Mouse (Mus musculus): ENCODE results near the gene Gm10197. TPM values are rescaled to one million over a fixed set of nuclear protein-coding genes. Genes with fewer than 3 reads are reported as not detected.

Gm10197 gene
- polyA plus RNA-seq, 1 experiment from 2014 or later, result not detected

GRCm38 (mm10) chr19:53373570-53373969 is 2.0 kb upstream of the Gm10197 start:
- WGBS, result 92% methylated on average over 2 of the region's 2 CpGs
- Histone ChIP-seq H3K27me3 (ENCODE audit: control insufficient read depth, insufficient read depth, low read length) (no peaks in the 10 kb centered on the region), H3K9me3 (ENCODE audit: control insufficient read depth, low read length) (no peaks in the 10 kb centered on the region), H3K4me3 (ENCODE audit: low read depth, low read length) (no peak overlapping the region), H3K4me1 (replicated peaks; ENCODE audit: control insufficient read depth, insufficient read depth, low read length) (no peaks in the 10 kb centered on the region), H3K27ac (ENCODE audit: low read depth, low read length) (no peak overlapping the region), H3K36me3 (ENCODE audit: control insufficient read depth, insufficient read depth, low read length) (no peaks in the 10 kb centered on the region; the same call in 1 of the 2 replicates), H3K9ac (ENCODE audit: low read length) (no peak overlapping the region), H3K4me2 (ENCODE audit: low read depth, low read length, severe bottlenecking) (no peak overlapping the region)
- DNase-seq (ENCODE audit: low spot score), result no peak
- no peak for ATAC-seq (replicated peaks; ENCODE audit: low FRiP score)

- Histone ChIP-seq H3K9me3 (ENCODE audit: control insufficient read depth, low read length) (no peaks in the 10 kb centered on the region), H3K4me1 (replicated peaks; ENCODE audit: control insufficient read depth, insufficient read depth, low read length) (no peaks in the 10 kb centered on the region), H3K27me3 (ENCODE audit: control insufficient read depth, insufficient read depth, low read length) (no peaks in the 10 kb centered on the region), H3K9ac (ENCODE audit: low read length) (no peak overlapping the region), H3K36me3 (ENCODE audit: control insufficient read depth, insufficient read depth, low read length) (no peaks in the 10 kb centered on the region; the same call in 1 of the 2 replicates), H3K4me2 (ENCODE audit: low read depth, low read length, severe bottlenecking) (no peak overlapping the region), H3K27ac (ENCODE audit: low read depth, low read length) (no peak overlapping the region), H3K4me3 (ENCODE audit: low read depth, low read length) (no peak overlapping the region)
- WGBS, result 83% methylated on average over 15 of the region's 15 CpGs
- DNase-seq (ENCODE audit: low spot score), result no peak
- no peak; the same call in 1 of the 2 replicates for ATAC-seq (replicated peaks; ENCODE audit: low FRiP score)
These were observed 1.3 kb downstream of the Gm10197 start for GRCm38 (mm10) chr19:53370233-53370632.

GRCm38 (mm10) chr19:53369469-53370043 is 2.0 kb downstream of the Gm10197 start:
- Histone ChIP-seq H3K36me3 (ENCODE audit: control insufficient read depth, insufficient read depth, low read length) (no peaks in the 10 kb centered on the region; the same call in 1 of the 2 replicates), H3K9me3 (ENCODE audit: control insufficient read depth, low read length) (no peaks in the 10 kb centered on the region), H3K4me2 (ENCODE audit: low read depth, low read length, severe bottlenecking) (no peak overlapping the region), H3K27me3 (ENCODE audit: control insufficient read depth, insufficient read depth, low read length) (no peaks in the 10 kb centered on the region), H3K27ac (ENCODE audit: low read depth, low read length) (no peak overlapping the region), H3K4me3 (ENCODE audit: low read depth, low read length) (no peak overlapping the region), H3K9ac (ENCODE audit: low read length) (no peak overlapping the region), H3K4me1 (replicated peaks; ENCODE audit: control insufficient read depth, insufficient read depth, low read length) (no peaks in the 10 kb centered on the region)
- 0 out of 2 replicates have a peak, but pooled peaks have one; percentile 53 for ATAC-seq (replicated peaks; ENCODE audit: low FRiP score)
- 38% methylated on average over 14 of the region's 14 CpGs for WGBS
- peak; percentile 85 for DNase-seq (ENCODE audit: low spot score)

GRCm38 (mm10) chr19:53366881-53367280 is 4.7 kb downstream of the Gm10197 start:
- WGBS, result 85% methylated on average over 7 of the region's 7 CpGs
- no peak overlapping the region for H3K4me2 ChIP-seq (ENCODE audit: low read depth, low read length, severe bottlenecking)
- ATAC-seq (replicated peaks; ENCODE audit: low FRiP score), result no peak

GRCm38 (mm10) chr19:53366057-53366775 is 5.3 kb downstream of the Gm10197 start:
- 84% methylated on average over 11 of the region's 11 CpGs for WGBS
- H3K27me3 ChIP-seq (ENCODE audit: control insufficient read depth, insufficient read depth, low read length), result no peaks in the 10 kb centered on the region
- no peak overlapping the region for H3K9ac ChIP-seq (ENCODE audit: low read length)
- H3K27ac ChIP-seq (ENCODE audit: low read depth, low read length), result no peak overlapping the region
- ATAC-seq (replicated peaks; ENCODE audit: low FRiP score) (no peak), DNase-seq (ENCODE audit: low spot score) (no peak)
- H3K4me1 ChIP-seq (replicated peaks; ENCODE audit: control insufficient read depth, insufficient read depth, low read length), result no peaks in the 10 kb centered on the region
- H3K4me3 ChIP-seq (ENCODE audit: low read depth, low read length), result no peak overlapping the region
- H3K4me2 ChIP-seq (ENCODE audit: low read depth, low read length, severe bottlenecking), result no peak overlapping the region
- no peaks in the 10 kb centered on the region for H3K9me3 ChIP-seq (ENCODE audit: control insufficient read depth, low read length)
- no peaks in the 10 kb centered on the region; the same call in 1 of the 2 replicates for H3K36me3 ChIP-seq (ENCODE audit: control insufficient read depth, insufficient read depth, low read length)

More at GRCm38 (mm10) chr19:53366881-53367280, 4.7 kb downstream of the Gm10197 start:
- no peak overlapping the region for H3K9ac ChIP-seq (ENCODE audit: low read length)
- H3K36me3 ChIP-seq (ENCODE audit: control insufficient read depth, insufficient read depth, low read length), result no peaks in the 10 kb centered on the region; the same call in 1 of the 2 replicates
- no peak overlapping the region for H3K4me3 ChIP-seq (ENCODE audit: low read depth, low read length)
- no peak overlapping the region for H3K27ac ChIP-seq (ENCODE audit: low read depth, low read length)
- no peaks in the 10 kb centered on the region for H3K9me3 ChIP-seq (ENCODE audit: control insufficient read depth, low read length)
- DNase-seq (ENCODE audit: low spot score), result no peak
- H3K4me1 ChIP-seq (replicated peaks; ENCODE audit: control insufficient read depth, insufficient read depth, low read length), result no peaks in the 10 kb centered on the region
- no peaks in the 10 kb centered on the region for H3K27me3 ChIP-seq (ENCODE audit: control insufficient read depth, insufficient read depth, low read length)

- H3K4me2 ChIP-seq (ENCODE audit: low read depth, low read length, severe bottlenecking), result no peak overlapping the region
- no peaks in the 10 kb centered on the region for H3K9me3 ChIP-seq (ENCODE audit: control insufficient read depth, low read length)
- no peak for DNase-seq (ENCODE audit: low spot score)
- no peak overlapping the region for H3K9ac ChIP-seq (ENCODE audit: low read length)
- no peaks in the 10 kb centered on the region for H3K4me1 ChIP-seq (replicated peaks; ENCODE audit: control insufficient read depth, insufficient read depth, low read length)
- ATAC-seq (replicated peaks; ENCODE audit: low FRiP score), result no peak
- no peak overlapping the region for H3K27ac ChIP-seq (ENCODE audit: low read depth, low read length)
- H3K4me3 ChIP-seq (ENCODE audit: low read depth, low read length), result no peak overlapping the region
- no peaks in the 10 kb centered on the region for H3K36me3 ChIP-seq (ENCODE audit: control insufficient read depth, insufficient read depth, low read length)
- WGBS, result 70% methylated on average over 9 of the region's 9 CpGs
- H3K27me3 ChIP-seq (ENCODE audit: control insufficient read depth, insufficient read depth, low read length), result no peaks in the 10 kb centered on the region
These were observed 6.6 kb downstream of the Gm10197 start for GRCm38 (mm10) chr19:53364963-53365362.

GRCm38 (mm10) chr19:53364551-53364950 is 7.0 kb downstream of the Gm10197 start:
- ATAC-seq (replicated peaks; ENCODE audit: low FRiP score), result no peak

GRCm38 (mm10) chr19:53362967-53363366 is 8.6 kb downstream of the Gm10197 start:
- H3K27ac ChIP-seq (ENCODE audit: low read depth, low read length), result no peak overlapping the region

More at GRCm38 (mm10) chr19:53364551-53364950, 7.0 kb downstream of the Gm10197 start:
- no peak for DNase-seq (ENCODE audit: low spot score)
- no peak overlapping the region for H3K27ac ChIP-seq (ENCODE audit: low read depth, low read length)
- no peaks in the 10 kb centered on the region for H3K36me3 ChIP-seq (ENCODE audit: control insufficient read depth, insufficient read depth, low read length)
- no peaks in the 10 kb centered on the region for H3K9me3 ChIP-seq (ENCODE audit: control insufficient read depth, low read length)
- no peak overlapping the region for H3K9ac ChIP-seq (ENCODE audit: low read length)
- H3K27me3 ChIP-seq (ENCODE audit: control insufficient read depth, insufficient read depth, low read length), result no peaks in the 10 kb centered on the region
- no peaks in the 10 kb centered on the region for H3K4me1 ChIP-seq (replicated peaks; ENCODE audit: control insufficient read depth, insufficient read depth, low read length)
- no peak overlapping the region for H3K4me2 ChIP-seq (ENCODE audit: low read depth, low read length, severe bottlenecking)
- 89% methylated on average over 2 of the region's 2 CpGs for WGBS
- H3K4me3 ChIP-seq (ENCODE audit: low read depth, low read length), result no peak overlapping the region

More at GRCm38 (mm10) chr19:53362967-53363366, 8.6 kb downstream of the Gm10197 start:
- Histone ChIP-seq H3K9ac (ENCODE audit: low read length) (no peak overlapping the region), H3K4me3 (ENCODE audit: low read depth, low read length) (no peak overlapping the region), H3K36me3 (ENCODE audit: control insufficient read depth, insufficient read depth, low read length) (no peaks in the 10 kb centered on the region), H3K27me3 (ENCODE audit: control insufficient read depth, insufficient read depth, low read length) (no peaks in the 10 kb centered on the region), H3K9me3 (ENCODE audit: control insufficient read depth, low read length) (no peaks in the 10 kb centered on the region), H3K4me2 (ENCODE audit: low read depth, low read length, severe bottlenecking) (no peak overlapping the region), H3K4me1 (replicated peaks; ENCODE audit: control insufficient read depth, insufficient read depth, low read length) (no peaks in the 10 kb centered on the region)
- ATAC-seq (replicated peaks; ENCODE audit: low FRiP score), result no peak
- WGBS, result 40% methylated on average over 2 of the region's 2 CpGs
- no peak for DNase-seq (ENCODE audit: low spot score)

Measured in forebrain, embryonic 11.5 days (tissue).